Mouse (Mus musculus) stomach, embryonic 14.5 days (tissue): ENCODE data around the gene Pofut2. TPM values are rescaled to one million over a fixed set of nuclear protein-coding genes. Genes with fewer than 3 reads are reported as not detected.
A peak's percentile ranks its signal among the peaks of the same experiment; 100 is the strongest.

Source experiments
- ATAC-seq: fragments of 200-750 bp; cut with Nextera tagmentation; 2 replicates; pipeline ENCODE4 v1.8.0; 2017; ENCODE audit warnings: low read depth, moderate TSS enrichment; ENCODE audit not compliant: insufficient number of reproducible peaks, insufficient read depth, low FRiP score
- H3K27ac ChIP-seq: fragments of 300-500 bp; sonication (generic); 2 replicates; pipeline ENCODE4 v1.5.1; 2014; ENCODE audit warnings: mild to moderate bottlenecking, low read length, moderate library complexity, mixed read lengths
- H3K27me3 ChIP-seq: fragments of 300-500 bp; sonication (generic); 2 replicates; pipeline ENCODE4 v1.6.1; 2014; ENCODE audit warnings: low read length, control low read depth, mixed read lengths; ENCODE audit not compliant: control insufficient read depth, insufficient read depth
- H3K36me3 ChIP-seq: fragments of 300-500 bp; sonication (generic); 2 replicates; pipeline ENCODE4 v1.6.1; 2014; ENCODE audit warnings: mild to moderate bottlenecking, control low read depth, low read length, moderate library complexity, mixed read lengths; ENCODE audit not compliant: control insufficient read depth, insufficient read depth
- H3K4me1 ChIP-seq: fragments of 300-500 bp; sonication (generic); 2 replicates; pipeline ENCODE4 v1.6.1; 2014; ENCODE audit warnings: low read length, control low read depth, mixed read lengths; ENCODE audit not compliant: control insufficient read depth, insufficient read depth
- H3K4me2 ChIP-seq: fragments of 300-500 bp; sonication (generic); replicated peaks from 2 replicates; pipeline ENCODE4 v1.6.1; 2014; ENCODE audit warnings: low read depth, low read length, control low read depth
- H3K4me3 ChIP-seq: fragments of 300-500 bp; sonication (generic); 2 replicates; pipeline ENCODE4 v1.5.1; 2014; ENCODE audit warnings: low read depth, low read length, control low read depth
- H3K9ac ChIP-seq: fragments of 300-500 bp; sonication (generic); replicated peaks from 2 replicates; pipeline ENCODE4 v1.6.1; 2014; ENCODE audit warnings: low read depth, mild to moderate bottlenecking, control low read depth, low read length, moderate library complexity, mixed read lengths
- H3K9me3 ChIP-seq: fragments of 300-500 bp; sonication (generic); 2 replicates; pipeline ENCODE4 v1.6.1; 2016; ENCODE audit warnings: low read depth, low read length, control low read depth; ENCODE audit not compliant: control insufficient read depth
- WGBS: fragments of 180-500 bp; shearing (Covaris S2); extraction: QIAGEN DNeasy Blood & Tissue Kit; methylation state at CpG from one replicate; pipeline ENCODE4 v1.1.7; 2014; 5-methylcytosine and 5-hydroxymethylcytosine counted together
- polyA plus RNA-seq: library from polyadenylated mRNA; unstranded; fragments of >200 nt; fragmentation: Nextera tagmentation; extraction: Ambion mirVana; gene quantifications from 2 replicates; pipeline ENCODE4 v1.2.1, GENCODE M21; 2014

The Pofut2 gene
- 119 and 129 TPM in 2 replicates for polyA plus RNA-seq

DNA sequence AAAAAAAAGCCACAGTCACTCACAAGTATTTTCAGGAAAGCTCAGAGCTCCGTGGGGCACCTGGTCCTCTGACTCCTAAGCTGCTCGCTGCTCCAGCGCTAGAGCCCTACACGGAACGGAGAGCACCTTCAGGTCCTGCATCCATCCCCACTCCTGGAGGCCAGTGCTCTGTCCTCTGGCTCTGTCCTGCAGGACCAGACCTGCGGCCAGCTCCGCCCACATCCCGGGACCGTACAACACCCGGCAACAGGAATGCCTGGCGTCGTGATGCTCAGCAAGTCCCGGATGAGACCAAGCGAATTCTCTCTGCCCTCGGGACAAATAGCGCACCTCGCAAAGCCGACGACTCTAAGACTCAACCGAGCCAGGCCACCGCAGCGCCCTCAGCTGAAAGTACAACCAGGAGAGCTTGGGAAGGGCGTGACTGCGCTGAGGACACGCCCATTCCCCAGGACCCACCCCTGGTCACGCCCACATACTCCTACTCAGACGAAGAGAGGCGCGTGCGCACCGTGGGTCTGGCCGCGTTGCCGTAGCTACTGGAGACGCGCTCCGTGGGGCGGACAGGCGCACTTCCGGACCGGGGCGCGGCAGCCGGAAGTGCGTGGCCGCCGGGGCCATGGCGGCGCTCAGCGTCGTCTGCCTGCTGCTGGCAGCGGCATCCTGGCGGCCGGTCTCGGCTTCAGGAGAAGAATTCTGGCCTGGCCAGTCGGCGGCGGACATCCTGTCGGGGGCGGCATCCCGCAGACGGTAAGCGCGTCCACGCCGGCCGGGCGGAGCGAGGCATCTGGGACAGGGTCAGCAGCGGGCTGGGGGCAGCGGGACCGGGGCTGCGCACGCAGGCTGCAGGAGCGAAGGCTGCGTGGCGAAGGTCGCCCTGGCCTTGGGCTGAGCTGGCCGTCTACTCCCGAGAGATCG, at the start of gene Pofut2:
Gene Pofut2 (plus strand): TSS at position 515 of the 918 bp plus-strand sequence.
- Histone ChIP-seq H3K9ac (peak within 1 kb of the TSS; percentile 73), H3K27me3 (no peaks in the 10 kb centered on the region), H3K27ac (peak within 1 kb of the TSS; percentile 83), H3K4me3 (peak within 1 kb of the TSS; percentile 70), H3K36me3 (peaks cover 33% of the 10 kb centered on the region), H3K9me3 (no peaks in the 10 kb centered on the region), H3K4me2 (peak within 1 kb of the TSS; percentile 80), H3K4me1 (peaks cover 13% of the 10 kb centered on the region; the same call in 1 of the 2 replicates)
- peak; percentile 98 for ATAC-seq
- under 1% methylated on average over 81 of the region's 81 CpGs for WGBS

DNA sequence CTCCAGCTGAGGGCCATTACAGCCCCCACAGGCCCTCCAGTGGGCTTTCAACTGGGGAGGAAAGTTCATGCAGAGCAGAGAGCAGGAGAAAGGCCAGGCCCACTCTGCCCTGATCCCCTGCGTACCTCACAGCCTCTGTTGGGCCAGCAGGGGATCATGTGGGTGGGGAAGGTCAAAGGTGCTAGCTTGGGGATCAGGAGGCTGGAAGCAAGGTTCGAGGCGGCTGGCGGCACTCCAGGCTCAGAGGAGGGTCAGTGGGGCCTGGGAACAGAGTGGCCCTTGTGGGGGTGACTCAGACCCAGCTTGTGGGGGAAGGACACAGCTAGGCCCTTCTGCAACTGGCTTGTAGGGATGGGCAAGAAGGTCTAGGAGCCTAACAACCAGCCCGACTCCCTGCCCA, 49.8 kb upstream of the Pofut2 start:
- no peak overlapping the region for H3K4me3 ChIP-seq
- no peak for ATAC-seq

DNA sequence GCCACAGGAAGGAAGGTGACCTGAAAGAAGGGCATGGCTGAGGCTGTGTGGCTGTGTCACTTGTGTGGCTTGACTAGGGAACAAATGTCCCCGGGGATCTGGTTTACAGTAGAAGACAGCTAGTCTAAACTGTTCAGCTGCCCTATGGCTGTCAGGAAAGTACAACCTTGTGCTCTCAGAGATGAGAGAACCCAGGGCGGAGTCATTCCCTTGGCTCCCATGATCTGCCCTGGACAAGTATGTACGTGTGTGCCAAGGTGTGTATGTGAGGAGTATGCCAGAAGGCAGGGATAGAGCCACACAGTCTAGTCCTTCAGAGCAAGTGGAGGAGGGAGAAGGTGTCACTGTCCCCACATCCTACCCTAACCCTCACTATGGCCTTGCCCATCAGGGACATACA, 48.4 kb upstream of the Pofut2 start:
- no peaks in the 10 kb centered on the region for H3K27me3 ChIP-seq
- H3K36me3 ChIP-seq = no peaks in the 10 kb centered on the region
- H3K27ac ChIP-seq = peak overlapping the region; percentile 1; the same call in 1 of the 2 replicates
- WGBS = 93% methylated on average over 3 of the region's 3 CpGs
- H3K4me3 ChIP-seq = no peak overlapping the region
- no peak overlapping the region for H3K9ac ChIP-seq
- H3K4me1 ChIP-seq = peaks cover 29% of the 10 kb centered on the region; the same call in 1 of the 2 replicates
- H3K4me2 ChIP-seq = no peak overlapping the region
- ATAC-seq = no peak
- H3K9me3 ChIP-seq = no peaks in the 10 kb centered on the region

More for the DNA sequence above, 49.8 kb upstream of the Pofut2 start:
- H3K4me2 ChIP-seq = no peak overlapping the region
- H3K36me3 ChIP-seq = no peaks in the 10 kb centered on the region
- no peak overlapping the region for H3K9ac ChIP-seq
- peaks cover 28% of the 10 kb centered on the region; the same call in 1 of the 2 replicates for H3K4me1 ChIP-seq
- peak overlapping the region; percentile 4; the same call in 1 of the 2 replicates for H3K27ac ChIP-seq
- H3K9me3 ChIP-seq = no peaks in the 10 kb centered on the region
- WGBS = 61% methylated on average over 5 of the region's 5 CpGs
- no peaks in the 10 kb centered on the region for H3K27me3 ChIP-seq

DNA sequence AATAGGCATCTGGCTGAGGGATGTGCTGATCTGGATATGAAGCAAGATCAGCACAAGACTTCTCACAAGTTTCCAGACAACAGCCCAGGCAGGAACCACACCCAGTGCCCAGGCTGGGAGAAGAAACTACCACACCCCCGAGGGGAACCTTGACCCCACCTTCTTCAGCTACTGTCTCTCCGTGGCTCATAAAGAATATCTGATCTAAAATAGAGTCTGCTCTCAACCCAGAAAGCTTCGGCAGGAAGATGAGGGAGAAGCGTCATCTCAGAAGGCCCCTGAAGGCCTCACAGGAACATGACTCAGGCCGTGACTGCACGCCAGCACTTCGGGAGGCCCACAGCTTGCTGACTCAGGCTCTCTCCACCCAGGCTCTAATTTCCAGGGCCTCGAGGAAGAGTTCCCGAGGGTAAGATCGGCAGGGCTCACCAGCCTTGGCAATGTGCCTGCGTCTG, 47.9 kb upstream of the Pofut2 start:
- WGBS = 38% methylated on average over 11 of the region's 11 CpGs
- Histone ChIP-seq H3K9ac (no peak overlapping the region), H3K4me3 (no peak overlapping the region), H3K4me2 (no peak overlapping the region), H3K4me1 (peaks cover 31% of the 10 kb centered on the region; the same call in 1 of the 2 replicates), H3K27ac (peak overlapping the region; percentile 35; the same call in 1 of the 2 replicates), H3K36me3 (no peaks in the 10 kb centered on the region), H3K27me3 (no peaks in the 10 kb centered on the region), H3K9me3 (no peaks in the 10 kb centered on the region)
- ATAC-seq = peak; percentile 53; the same call in 1 of the 2 replicates

GRCm38 (mm10) chr10:77212354-77213120, 46.5 kb upstream of the Pofut2 start:
- H3K27ac ChIP-seq = no peak overlapping the region
- H3K4me1 ChIP-seq = peaks cover 28% of the 10 kb centered on the region; the same call in 1 of the 2 replicates
- ATAC-seq = no peak
- no peak overlapping the region for H3K4me3 ChIP-seq
- no peaks in the 10 kb centered on the region for H3K9me3 ChIP-seq
- WGBS = 77% methylated on average over 6 of the region's 6 CpGs
- no peak overlapping the region for H3K4me2 ChIP-seq
- H3K9ac ChIP-seq = no peak overlapping the region
- no peaks in the 10 kb centered on the region for H3K27me3 ChIP-seq
- H3K36me3 ChIP-seq = no peaks in the 10 kb centered on the region

GRCm38 (mm10) chr10:77213483-77213882, 45.5 kb upstream of the Pofut2 start:
- no peak for ATAC-seq
- no peak overlapping the region for H3K9ac ChIP-seq

GRCm38 (mm10) chr10:77214586-77214985, 44.4 kb upstream of the Pofut2 start:
- 35% methylated on average over 8 of the region's 8 CpGs for WGBS
- Histone ChIP-seq H3K9me3 (no peaks in the 10 kb centered on the region), H3K4me2 (no peak overlapping the region), H3K9ac (no peak overlapping the region), H3K4me1 (peaks cover 25% of the 10 kb centered on the region; the same call in 1 of the 2 replicates), H3K36me3 (no peaks in the 10 kb centered on the region), H3K27me3 (no peaks in the 10 kb centered on the region), H3K27ac (peak overlapping the region; percentile 52; the same call in 1 of the 2 replicates), H3K4me3 (no peak overlapping the region)
- ATAC-seq = no peak

More at GRCm38 (mm10) chr10:77213483-77213882, 45.5 kb upstream of the Pofut2 start:
- H3K4me1 ChIP-seq = peaks cover 28% of the 10 kb centered on the region; the same call in 1 of the 2 replicates
- H3K4me3 ChIP-seq = no peak overlapping the region
- H3K27ac ChIP-seq = no peak overlapping the region
- no peaks in the 10 kb centered on the region for H3K9me3 ChIP-seq
- no peaks in the 10 kb centered on the region for H3K36me3 ChIP-seq
- WGBS = 93% methylated on average over 5 of the region's 5 CpGs
- no peak overlapping the region for H3K4me2 ChIP-seq
- no peaks in the 10 kb centered on the region for H3K27me3 ChIP-seq

DNA sequence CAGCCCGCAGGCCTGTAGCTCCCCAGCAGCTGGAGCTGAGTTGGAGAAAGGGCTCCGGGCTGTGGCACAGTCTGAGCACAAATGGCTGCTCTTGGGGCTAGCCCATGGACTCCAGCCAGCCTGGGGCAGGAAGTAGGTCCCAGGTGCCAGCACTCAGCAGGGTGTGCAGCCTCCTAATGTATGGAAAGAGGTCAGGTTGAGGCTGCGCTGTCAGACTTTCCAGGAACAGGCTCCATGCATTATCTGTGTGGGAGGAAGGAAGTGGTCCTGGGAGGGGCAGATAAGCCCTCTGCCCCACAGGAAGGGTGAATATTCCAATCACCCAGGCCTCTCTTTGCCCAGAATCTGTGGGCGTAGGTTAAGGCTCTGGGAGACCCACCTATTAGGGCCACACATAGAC, 43.4 kb upstream of the Pofut2 start:
- 0 out of 2 replicates have a peak, but pooled peaks have one; percentile 30 for ATAC-seq
- Histone ChIP-seq H3K9me3 (no peaks in the 10 kb centered on the region), H3K36me3 (no peaks in the 10 kb centered on the region), H3K4me1 (peaks cover 25% of the 10 kb centered on the region; the same call in 1 of the 2 replicates), H3K9ac (no peak overlapping the region; the same call in 1 of the 2 replicates), H3K4me2 (no peak overlapping the region), H3K27me3 (no peaks in the 10 kb centered on the region), H3K4me3 (no peak overlapping the region), H3K27ac (peak overlapping the region; percentile 56; the same call in 1 of the 2 replicates)
- 55% methylated on average over 4 of the region's 4 CpGs for WGBS
